Mouse (Mus musculus) testis, adult 2 months (tissue): ENCODE data around the gene Pcsk4.

Source experiments
- CTCF ChIP-seq: fragments of 200-500 bp; IDR thresholded peaks from 2 replicates; pipeline ENCODE4 v1.5.1; 2012; ENCODE audit warnings: low read depth, mild to moderate bottlenecking, inconsistent platforms, low read length, moderate library complexity; ENCODE audit not compliant: control insufficient read depth, insufficient read depth, insufficient replicate concordance
- POLR2A ChIP-seq: fragments of 200-500 bp; IDR thresholded peaks from 2 replicates; pipeline ENCODE4 v1.6.1; 2012; ENCODE audit warnings: low read depth, mild to moderate bottlenecking, inconsistent platforms, low read length, moderate library complexity; ENCODE audit not compliant: control insufficient read depth

DNA sequence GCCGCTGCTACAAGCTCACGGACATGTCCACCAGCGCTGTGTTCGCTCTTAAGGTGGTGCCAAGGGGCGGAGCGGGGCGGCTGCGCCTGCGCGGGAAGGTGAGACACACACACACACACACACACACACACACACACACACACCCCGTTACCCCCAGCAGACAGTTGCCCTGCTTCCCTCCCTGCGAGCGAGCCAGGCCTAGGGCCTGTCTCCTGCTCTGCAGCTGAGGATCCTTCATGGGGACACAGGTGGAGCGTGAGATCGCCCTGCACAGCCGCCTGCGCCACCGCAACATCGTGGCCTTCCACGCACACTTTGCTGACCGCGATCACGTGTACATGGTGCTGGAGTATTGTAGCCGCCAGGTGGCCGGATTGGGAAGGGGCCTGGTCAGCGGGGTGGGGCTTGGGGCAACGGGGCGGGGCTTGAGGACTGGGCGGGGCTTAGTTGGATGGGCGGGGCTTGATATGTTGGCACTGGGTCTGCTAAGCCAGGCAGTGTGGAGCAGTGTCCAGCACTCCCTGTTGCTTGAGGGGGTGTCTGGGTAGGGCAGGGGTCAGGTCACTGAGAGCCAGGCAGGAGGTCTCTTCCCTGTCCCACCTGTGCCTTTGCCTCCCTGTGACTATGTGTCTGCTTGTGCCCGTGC is 28.8 kb upstream of the Pcsk4 start:
- no peak for TF ChIP-seq POLR2A
- TF ChIP-seq CTCF, result no peak
